Mouse (Mus musculus) heart, postnatal 36 days (tissue): ENCODE measurements around the gene Kcnh6. TPM values are rescaled to one million over a fixed set of nuclear protein-coding genes. Genes with fewer than 3 reads are reported as not detected.

Experiments
- DNase-seq, 2 experiments: peaks; one replicate each; pipeline ENCODE4 v3.0.0; 2021 to 2022
- intact Hi-C: fragments of 180-260 bp; cut with DNase I; formaldehyde crosslinking; loops from one replicate; pipeline ENCODE4 v1.15.1; 2025
- total RNA-seq, 2 experiments: library from RNA; stranded (reverse); gene quantifications; 2 replicates each; pipeline ENCODE4 v1.2.3; 2021

The Kcnh6 gene
- total RNA-seq, result under 1 TPM in 1 of 2 experiments, not detected in 1; 0.16 TPM

GRCm38 (mm10) chr11:106007821-106008220 lies at the start of gene Kcnh6:
TSS of gene Kcnh6 (plus strand) at chr11:106008124.
- intact Hi-C loops, result no loop called here
- DNase-seq, result peak; percentile 71 to 80

DNA sequence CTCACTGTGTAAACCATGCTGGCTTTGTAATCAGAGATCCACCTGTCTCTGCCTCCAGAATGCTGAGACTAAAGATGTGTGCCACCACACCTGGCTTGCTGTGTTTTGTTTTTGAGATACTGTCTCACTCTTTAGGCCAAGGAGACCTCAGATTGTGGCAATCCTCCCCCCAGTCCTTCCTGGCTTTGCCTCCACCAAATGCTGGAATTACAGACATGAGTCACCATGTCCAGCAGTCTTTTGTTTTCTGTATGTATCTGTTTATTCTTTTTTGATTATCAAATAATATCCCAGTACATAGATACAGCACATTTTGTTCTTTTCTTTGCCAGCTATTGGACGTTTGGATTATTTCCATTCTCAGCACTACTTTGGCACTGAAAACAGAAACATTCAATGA lies 49.4 kb upstream of the Kcnh6 start:
- DNase-seq, result no peak
- intact Hi-C loops, result loop anchor here (2.0 kb wide), 1 partner anchor 14 kb away; no protein-coding TSS in a partner anchor

DNA sequence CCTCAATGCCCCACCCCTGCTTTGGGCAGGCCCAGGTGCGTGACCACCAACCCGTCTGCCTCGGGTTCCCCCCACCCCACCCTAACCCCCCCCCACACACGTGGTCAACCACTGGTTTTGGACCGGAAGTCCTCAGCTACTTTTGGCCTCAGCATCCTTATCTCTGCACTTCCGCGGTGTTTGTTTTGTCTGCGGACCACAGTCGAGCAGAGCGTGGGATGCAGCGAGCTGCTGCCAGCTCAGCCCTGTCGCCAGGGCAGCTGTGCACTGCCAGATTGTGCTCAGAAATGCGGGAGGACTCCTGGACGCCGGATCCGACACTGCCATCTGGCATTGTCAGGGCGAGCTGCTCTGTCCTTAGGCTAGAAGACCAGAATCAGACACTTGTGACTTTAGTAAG lies 48.6 kb upstream of the Kcnh6 start:
- peak; percentile 51 to 53 for DNase-seq
- intact Hi-C loops, result loop anchor here (2.0 kb wide), 1 partner anchor 15 kb away; no protein-coding TSS in a partner anchor

DNA sequence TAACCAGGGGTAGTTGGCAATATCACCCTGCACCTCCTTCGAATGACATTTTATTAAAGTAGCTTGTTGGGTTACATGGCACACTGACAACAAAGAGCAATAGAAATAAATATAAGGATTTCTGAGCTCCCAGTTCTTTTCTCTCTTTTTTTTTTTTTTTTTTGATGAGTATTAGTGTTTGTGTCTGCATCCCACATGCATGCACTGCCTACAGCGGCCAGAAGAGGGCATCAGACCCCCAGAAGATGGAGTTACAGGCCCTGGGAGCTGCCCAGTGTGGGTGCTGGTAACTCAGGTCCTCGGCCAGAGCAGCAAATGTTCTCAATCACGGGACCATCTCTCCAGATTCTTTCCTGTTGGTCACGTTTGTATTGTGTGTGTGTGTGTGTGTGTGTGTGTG lies 43.2 kb upstream of the Kcnh6 start:
- intact Hi-C loops, result no loop called here
- DNase-seq, result no peak

GRCm38 (mm10) chr11:105966288-105966687 lies 41.6 kb upstream of the Kcnh6 start:
- DNase-seq, result no peak
- intact Hi-C loops, result no loop called here

- DNase-seq, result peak; percentile 51 to 52
- intact Hi-C loops, result loop anchor here (2.0 kb wide), 2 partner anchors 23 to 67 kb away; no protein-coding TSS in a partner anchor
Measured at GRCm38 (mm10) chr11:105967741-105968574, 40.0 kb upstream of the Kcnh6 start, which contains the start of gene Ace. TSS of gene Ace (plus strand) at chr11:105967945.

GRCm38 (mm10) chr11:105968948-105969347 lies 39.0 kb upstream of the Kcnh6 start:
- DNase-seq, result peak in 1 of 2 experiments; percentile 28
- intact Hi-C loops, result loop anchor here (1.0 to 2.0 kb wide), 3 partner anchors 24 to 66 kb away; no protein-coding TSS in a partner anchor

DNA sequence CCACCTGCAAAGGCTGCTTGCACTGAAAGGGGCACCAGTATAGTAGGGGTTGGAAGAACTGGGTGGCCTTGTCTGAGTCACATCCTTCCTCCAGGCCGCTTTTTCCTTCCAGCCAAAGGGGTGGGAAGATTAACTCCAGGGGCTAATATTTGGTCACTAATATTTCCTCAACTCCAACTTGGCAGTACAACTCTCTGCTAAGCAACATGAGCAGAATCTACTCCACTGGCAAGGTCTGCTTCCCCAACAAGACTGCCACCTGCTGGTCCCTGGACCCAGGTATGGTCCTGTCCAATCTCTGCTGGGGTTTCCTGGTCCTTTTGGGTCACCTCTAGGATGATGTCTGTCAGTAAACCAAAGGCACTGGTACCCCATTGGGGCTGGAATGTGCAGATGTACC lies 38.4 kb upstream of the Kcnh6 start:
- intact Hi-C loops, result loop anchor here (1.0 to 2.0 kb wide), 3 partner anchors 25 to 65 kb away; no protein-coding TSS in a partner anchor
- DNase-seq, result peak; percentile 68 to 78

DNA sequence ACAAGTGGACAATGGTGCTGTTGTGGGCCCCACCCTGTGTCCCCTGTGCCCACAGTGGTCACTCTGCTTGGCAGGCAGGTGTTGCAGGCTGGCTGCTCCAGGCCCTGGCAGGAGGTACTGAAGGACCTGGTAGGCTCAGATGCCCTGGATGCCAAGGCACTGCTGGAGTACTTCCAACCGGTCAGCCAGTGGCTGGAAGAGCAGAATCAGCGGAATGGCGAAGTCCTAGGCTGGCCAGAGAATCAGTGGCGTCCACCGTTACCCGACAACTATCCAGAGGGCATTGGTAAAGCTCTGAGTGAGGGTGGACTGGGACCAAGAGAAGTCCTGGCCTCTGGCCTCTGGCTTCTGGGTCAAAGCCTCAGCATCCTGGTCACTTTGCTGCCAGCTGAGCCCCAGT lies 33.3 kb upstream of the Kcnh6 start:
- DNase-seq, result no peak
- intact Hi-C loops, result no loop called here

DNA sequence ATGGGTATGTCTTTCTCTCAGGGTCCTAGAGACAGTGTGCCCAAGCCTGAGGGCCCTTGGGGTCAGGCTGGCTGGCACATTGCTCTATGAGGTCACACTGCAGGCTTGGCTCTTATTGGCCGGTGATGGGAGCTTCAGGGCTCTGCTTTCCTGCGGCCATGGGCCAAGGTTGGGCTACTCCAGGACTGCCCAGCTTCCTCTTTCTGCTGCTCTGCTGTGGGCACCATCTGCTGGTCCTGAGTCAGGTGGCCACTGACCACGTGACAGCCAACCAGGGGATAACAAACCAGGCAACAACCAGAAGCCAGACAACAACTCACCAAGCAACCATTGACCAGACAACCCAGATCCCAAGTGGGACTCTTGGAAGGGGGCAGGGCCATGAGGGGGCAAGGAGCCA lies 32.9 kb upstream of the Kcnh6 start:
- intact Hi-C loops, result no loop called here
- DNase-seq, result no peak

DNA sequence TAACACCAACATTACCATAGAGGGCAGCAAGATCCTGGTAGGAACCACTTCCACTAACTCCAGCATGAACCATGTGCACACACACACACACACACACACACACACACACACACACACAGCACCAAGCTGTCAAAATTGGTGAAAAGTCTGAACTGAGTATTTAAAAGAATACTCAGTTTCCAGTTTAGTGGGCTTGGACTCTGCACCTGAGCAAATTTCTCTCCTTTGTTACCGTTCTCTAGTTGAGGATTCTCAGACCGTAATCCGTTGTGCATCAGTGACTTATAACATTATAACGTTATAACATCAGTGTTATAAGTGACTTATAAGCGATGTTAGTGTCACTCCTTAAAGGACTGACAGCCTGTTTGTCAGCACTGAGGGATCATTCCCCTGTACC lies 32.3 kb upstream of the Kcnh6 start:
- no peak for DNase-seq
- intact Hi-C loops, result no loop called here

DNA sequence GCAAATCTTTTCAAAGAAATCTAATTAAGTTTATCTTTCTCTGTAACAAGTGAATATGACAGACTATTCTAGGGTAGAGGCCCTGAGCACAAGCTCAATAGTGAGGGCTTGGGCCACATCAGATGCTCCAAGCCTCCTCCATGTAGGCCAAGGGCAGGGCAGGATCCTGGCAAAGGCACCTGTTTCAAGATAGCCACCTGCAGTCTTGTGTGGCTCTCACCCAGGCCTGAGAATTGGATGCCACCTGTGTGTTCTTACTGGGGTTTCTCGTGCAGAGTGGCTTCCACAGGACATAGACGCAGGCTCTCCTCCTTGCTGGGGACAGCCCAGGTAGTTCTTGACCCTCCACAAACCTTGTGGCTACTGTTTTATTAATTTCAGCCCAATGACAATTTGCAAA lies 29.7 kb upstream of the Kcnh6 start:
- intact Hi-C loops, result no loop called here
- no peak for DNase-seq

DNA sequence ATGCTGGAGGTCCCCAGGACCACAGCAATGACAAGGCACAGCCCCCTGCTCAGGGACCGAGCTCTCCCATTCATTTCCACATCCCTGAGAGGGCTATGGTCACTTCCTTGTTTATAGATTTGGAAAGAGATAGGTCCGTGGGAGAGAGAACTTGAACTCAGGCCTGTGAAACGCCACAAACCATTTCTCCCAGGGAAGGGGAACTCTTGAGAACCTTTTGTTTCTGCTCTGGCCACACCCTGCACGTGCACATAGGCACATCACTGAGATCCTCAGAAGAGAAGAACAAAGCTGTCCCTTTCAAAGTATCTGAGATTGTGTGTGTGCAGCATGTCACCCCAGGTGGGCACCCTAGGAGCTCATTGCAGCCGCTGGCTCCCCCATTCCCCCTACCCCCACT lies 29.3 kb upstream of the Kcnh6 start:
- DNase-seq, result no peak
- intact Hi-C loops, result no loop called here

DNA sequence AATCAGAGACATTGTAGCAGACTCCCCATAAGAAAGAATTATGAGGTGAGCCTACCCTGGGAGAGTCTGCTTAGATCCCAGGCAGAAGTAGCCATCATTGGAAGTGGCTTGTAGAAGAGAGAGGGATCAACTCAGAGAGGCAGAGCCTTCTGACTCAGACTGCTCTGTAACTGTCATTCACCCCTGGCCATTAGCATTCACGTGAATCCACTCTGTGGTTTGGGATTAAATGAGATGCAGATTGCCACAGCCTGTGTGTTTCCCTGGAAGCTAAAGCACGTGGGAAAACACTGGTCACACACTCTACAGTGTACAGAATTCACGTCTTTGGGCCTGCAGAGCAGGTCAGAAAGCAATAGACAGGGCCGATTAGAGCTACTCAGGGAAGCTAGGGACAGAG lies 23.5 kb upstream of the Kcnh6 start:
- intact Hi-C loops, result no loop called here
- no peak for DNase-seq

GRCm38 (mm10) chr11:105987446-105987845 lies 20.5 kb upstream of the Kcnh6 start:
- no peak for DNase-seq

DNA sequence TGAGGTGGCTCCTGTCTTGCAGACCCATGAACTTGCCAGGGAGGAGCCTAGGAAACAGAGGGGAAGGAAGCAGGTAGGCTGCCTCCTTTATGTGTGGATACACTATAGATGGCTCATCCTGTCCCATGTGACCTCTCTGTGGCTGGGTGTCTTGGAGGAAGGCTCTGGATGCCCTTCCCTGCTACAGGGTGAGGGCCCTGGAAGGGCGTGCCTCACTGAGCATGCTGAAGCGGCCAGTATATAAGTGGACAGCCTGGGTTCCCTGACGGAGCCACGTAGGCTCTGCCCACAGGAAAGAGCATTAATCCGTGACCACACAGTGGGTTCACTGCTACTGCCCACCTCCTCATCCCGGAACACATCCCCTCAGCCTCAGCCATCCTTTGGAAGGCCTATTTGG lies 18.5 kb upstream of the Kcnh6 start:
- intact Hi-C loops, result no loop called here
- no peak for DNase-seq

More at GRCm38 (mm10) chr11:105987446-105987845, 20.5 kb upstream of the Kcnh6 start:
- intact Hi-C loops, result no loop called here

- intact Hi-C loops, result no loop called here
- DNase-seq, result no peak
Measured at GRCm38 (mm10) chr11:105990231-105990630, 17.7 kb upstream of the Kcnh6 start.

DNA sequence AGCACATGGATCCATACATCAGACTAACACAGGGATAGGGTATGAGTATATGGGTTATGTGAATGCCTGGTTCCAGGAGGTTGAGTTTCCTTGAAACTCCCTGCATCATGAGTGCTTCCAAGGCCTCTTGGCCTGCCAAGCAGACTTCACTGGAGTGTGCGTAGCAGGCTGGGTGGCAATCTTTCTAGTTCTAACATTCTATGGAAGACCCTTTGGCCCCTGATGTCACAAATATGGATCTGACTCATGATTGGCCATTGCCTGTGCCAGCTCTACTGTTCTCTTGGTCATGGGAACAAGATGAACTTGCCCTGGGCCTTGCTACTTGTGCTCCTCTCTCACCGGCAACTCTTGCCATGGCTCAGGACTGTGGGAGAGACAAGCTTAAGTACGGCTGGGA lies 13.5 kb upstream of the Kcnh6 start, which contains the start of gene Ace3:
Gene Ace3 (plus strand): TSS at position 301 of the 400 bp plus-strand sequence.
- intact Hi-C loops, result no loop called here
- no peak for DNase-seq

DNA sequence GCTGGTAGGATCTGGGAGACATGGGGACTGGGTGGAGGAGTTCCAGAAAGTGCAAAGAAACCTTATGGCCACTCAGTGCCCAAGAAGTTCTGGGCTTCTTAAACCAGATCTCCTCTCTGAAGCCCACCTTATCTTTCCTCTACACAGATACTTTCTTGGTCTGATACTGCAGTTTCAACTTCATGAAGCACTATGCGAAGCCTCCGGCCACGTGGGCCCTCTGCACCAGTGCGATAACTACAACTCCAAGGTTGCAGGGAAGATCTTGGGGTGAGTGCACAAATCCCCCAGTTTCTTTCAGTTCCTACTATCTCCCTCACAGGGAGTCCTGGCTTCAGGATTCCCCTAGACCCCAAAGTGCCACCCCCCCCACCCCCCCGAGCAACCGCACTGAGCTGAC lies 7.9 kb upstream of the Kcnh6 start:
- DNase-seq, result no peak
- intact Hi-C loops, result loop anchor here (2.0 kb wide), 1 partner anchor 27 kb away; no protein-coding TSS in a partner anchor

GRCm38 (mm10) chr11:106001718-106002117 lies 6.2 kb upstream of the Kcnh6 start:
- no peak for DNase-seq
- intact Hi-C loops, result loop anchor here (1.0 to 2.0 kb wide), 2 partner anchors 25 to 74 kb away; no protein-coding TSS in a partner anchor

DNA sequence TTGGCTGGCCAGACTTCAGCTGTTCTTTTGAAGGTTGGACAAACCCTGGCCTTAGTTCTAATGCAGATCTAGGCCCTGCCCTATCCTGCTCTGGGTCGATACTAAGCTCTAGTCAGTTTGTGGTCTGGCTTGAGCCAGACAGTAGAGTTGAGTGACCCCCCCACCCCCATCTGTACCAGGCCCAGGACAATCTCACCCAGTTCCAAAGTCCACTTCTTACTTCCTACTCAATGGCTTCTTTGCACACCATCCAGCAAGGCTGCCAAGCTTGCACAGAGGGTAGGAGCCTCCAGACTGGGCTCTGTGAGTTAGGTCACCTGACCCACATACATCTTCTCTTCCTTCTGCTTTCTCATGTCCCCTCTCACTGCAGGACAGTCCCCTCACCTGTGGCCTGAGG lies 3.3 kb upstream of the Kcnh6 start:
- no peak for DNase-seq
- intact Hi-C loops, result no loop called here

- DNase-seq, result no peak
- intact Hi-C loops, result no loop called here
Measured at GRCm38 (mm10) chr11:106005970-106006369, 2.0 kb upstream of the Kcnh6 start.
